Mouse (Mus musculus) cerebellum, postnatal 25 days (tissue): ENCODE data around the gene Ms4a10.

Experiments
- DNase-seq, 2 experiments: peaks; one replicate each; pipeline ENCODE4 v3.0.0; 2021; ENCODE audit warnings: mixed read lengths in 2 of 2

Gene Ms4a10

DNA sequence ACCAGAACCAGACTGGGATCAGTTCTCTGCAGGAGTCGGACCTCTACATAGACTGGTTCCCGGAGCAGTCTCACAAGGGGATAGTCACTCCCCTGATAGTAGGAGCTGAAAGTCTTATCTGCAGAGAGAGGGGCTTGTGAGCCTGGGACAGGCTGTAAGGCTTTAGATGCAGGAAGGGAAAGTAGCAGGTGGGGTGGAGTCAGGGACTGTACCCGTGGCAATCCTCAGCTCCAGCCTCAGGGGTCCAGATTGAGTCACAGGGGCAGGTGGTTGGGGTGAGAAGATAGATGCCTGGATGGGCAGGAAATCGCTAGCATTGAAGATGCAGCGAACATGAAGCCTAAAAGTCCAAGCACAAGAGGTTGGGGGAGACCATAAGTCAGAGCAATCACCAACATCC is 58.0 kb downstream of the Ms4a10 start:
- DNase-seq = no peak

DNA sequence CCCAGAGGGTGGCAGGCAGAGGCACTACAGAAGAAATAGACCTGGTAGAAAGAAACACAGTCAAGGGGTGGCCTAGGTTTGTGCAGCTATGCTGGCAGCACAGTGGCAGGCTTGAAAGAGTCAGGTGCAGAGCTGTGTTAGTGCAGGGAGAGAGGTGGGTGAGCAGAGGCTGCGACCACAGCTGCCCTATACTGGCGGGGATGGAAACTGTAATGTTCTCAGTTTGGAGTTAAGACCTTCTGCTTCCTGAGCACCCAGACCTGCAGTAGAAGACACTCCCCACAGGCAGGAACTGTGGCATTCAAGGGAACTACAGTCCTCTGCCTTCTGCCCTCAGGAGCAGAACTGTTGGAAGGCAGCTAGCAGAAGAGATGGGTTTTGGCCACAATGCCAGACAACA is 59.6 kb downstream of the Ms4a10 start:
- DNase-seq = no peak

DNA sequence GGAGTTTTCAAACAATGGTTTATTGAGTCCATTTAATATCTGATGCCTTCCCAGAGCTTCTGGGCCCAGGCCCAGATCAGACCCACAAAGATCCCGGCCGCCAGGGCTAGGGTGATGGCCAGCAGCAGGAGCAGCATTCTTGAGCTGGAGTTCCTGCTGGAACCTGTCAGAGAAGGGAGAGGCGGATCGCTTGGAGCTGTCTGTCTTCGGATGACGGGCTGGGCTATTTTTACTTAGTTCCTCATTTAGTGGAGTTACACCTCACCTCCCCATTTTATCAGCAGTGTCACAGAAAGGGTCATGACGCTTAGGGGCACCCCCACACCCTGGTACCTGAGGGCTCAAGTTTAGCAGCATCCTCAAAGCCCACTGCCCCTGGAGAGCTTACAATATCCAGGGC is 60.2 kb downstream of the Ms4a10 start:
- DNase-seq = no peak
